Mouse (Mus musculus): ENCODE results near the gene Zw10. TPM values are rescaled to one million over a fixed set of nuclear protein-coding genes. Genes with fewer than 3 reads are reported as not detected.
A peak's percentile ranks its signal among the peaks of the same experiment; 100 is the strongest.

Zw10 gene
- polyA plus RNA-seq (2014; fragmentation: Nextera tagmentation; extraction: Ambion mirVana) = 46.6 and 49.9 TPM in 2 replicates

DNA sequence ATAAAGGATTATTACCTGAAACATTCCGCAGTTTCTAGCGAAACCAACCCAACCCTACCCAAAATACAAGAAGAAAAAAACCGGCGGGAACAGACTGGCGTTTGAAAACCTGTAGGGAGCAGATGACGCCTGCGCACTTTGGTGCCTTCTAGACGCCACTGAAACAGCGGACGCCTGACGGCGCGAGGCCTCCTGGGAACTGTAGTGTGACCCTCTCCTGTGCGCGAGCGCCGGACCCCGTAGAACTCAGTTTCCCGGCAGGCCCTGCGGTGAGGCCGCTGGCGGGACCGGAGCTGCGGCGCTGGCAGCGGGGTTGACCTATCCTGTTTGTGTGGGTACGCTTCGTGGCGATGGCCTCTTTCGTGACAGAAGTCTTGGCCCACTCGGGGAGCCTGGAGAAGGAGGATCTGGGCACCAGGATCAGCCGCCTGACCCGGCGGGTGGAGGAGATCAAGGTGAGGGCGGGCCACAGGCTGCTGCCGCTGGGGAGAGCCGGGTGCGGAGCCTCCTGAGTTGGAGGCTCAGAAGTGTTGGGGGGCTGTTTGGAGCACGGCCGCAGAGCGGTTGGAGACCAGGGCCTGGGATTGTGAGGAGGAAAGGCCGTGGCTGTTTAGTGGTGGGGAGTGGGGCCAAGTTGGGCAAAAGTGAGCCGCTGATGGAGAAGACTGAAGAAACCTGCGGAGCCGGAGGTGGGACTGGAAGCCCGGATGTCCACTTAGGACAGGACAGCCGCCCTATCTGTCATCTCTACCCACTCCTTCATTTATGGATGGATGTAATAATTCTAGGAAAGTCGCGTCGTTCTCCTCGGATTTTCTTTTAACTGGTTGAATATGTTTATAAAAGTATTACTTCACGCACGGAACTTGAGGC lies at the start of gene Zw10:
Gene Zw10 (plus strand): TSS at position 281 of the 873 bp plus-strand sequence.
- H3K27me3 ChIP-seq (ENCODE audit: control insufficient read depth, insufficient read depth, low read length) = no peaks in the 10 kb centered on the region
- peak within 1 kb of the TSS; percentile 75 for H3K9ac ChIP-seq (ENCODE audit: low read length)
- peaks cover 4% of the 10 kb centered on the region; the same call in 1 of the 2 replicates for H3K4me1 ChIP-seq (ENCODE audit: control insufficient read depth, insufficient read depth, low read length)
- DNase-seq (ENCODE audit: low spot score) (peak; percentile 97), ATAC-seq (ENCODE audit: insufficient read depth, low FRiP score, low TSS enrichment) (peak; percentile 99)
- WGBS = under 1% methylated on average over 53 of the region's 53 CpGs
- H3K9me3 ChIP-seq (ENCODE audit: control insufficient read depth, low read length) = no peaks in the 10 kb centered on the region
- no peak within 1 kb of the TSS for H3K27ac ChIP-seq (ENCODE audit: low read depth, low read length)
- H3K4me3 ChIP-seq (ENCODE audit: low read depth, low read length) = peak within 1 kb of the TSS; percentile 76
- peak within 1 kb of the TSS; percentile 55 for H3K4me2 ChIP-seq (ENCODE audit: low read depth)
- H3K36me3 ChIP-seq (ENCODE audit: control insufficient read depth, insufficient read depth, low read length) = no peaks in the 10 kb centered on the region

DNA sequence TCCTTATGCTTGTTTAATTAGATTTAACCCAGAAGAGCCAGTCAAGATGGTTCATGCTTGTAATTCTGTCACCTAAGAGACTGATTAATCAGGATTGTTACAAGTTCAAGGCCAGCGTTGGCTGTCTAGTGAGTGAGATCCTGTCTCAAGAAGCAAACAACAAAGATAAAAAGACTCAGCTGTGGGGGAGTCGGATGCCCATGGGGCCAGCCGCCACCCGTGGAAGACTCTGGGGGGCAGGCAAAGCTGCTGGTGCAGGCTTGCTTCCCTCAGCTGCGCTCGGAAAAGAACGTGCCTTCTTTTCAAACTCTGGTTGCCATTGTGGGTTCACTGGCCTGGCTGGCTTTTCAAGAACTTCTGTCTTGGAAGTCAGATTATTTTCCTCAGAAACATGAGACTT lies 39.6 kb upstream of the Zw10 start:
- Histone ChIP-seq H3K4me2 (ENCODE audit: low read depth) (no peak overlapping the region), H3K4me1 (ENCODE audit: control insufficient read depth, insufficient read depth, low read length) (no peaks in the 10 kb centered on the region), H3K36me3 (ENCODE audit: control insufficient read depth, insufficient read depth, low read length) (peaks cover 8% of the 10 kb centered on the region; the same call in 1 of the 2 replicates), H3K9ac (ENCODE audit: low read length) (no peak overlapping the region), H3K4me3 (ENCODE audit: low read depth, low read length) (no peak overlapping the region), H3K27ac (ENCODE audit: low read depth, low read length) (no peak overlapping the region), H3K9me3 (ENCODE audit: control insufficient read depth, low read length) (no peaks in the 10 kb centered on the region), H3K27me3 (ENCODE audit: control insufficient read depth, insufficient read depth, low read length) (no peaks in the 10 kb centered on the region)
- ATAC-seq (ENCODE audit: insufficient read depth, low FRiP score, low TSS enrichment) (no peak), DNase-seq (ENCODE audit: low spot score) (no peak)
- 78% methylated on average over 7 of the region's 7 CpGs for WGBS

- Histone ChIP-seq H3K4me2 (ENCODE audit: low read depth) (no peak overlapping the region), H3K36me3 (ENCODE audit: control insufficient read depth, insufficient read depth, low read length) (0 out of 2 replicates have a peak, but pooled peaks cover 6% of the 10 kb centered on the region), H3K9me3 (ENCODE audit: control insufficient read depth, low read length) (no peaks in the 10 kb centered on the region), H3K9ac (ENCODE audit: low read length) (no peak overlapping the region), H3K27ac (ENCODE audit: low read depth, low read length) (no peak overlapping the region), H3K27me3 (ENCODE audit: control insufficient read depth, insufficient read depth, low read length) (no peaks in the 10 kb centered on the region), H3K4me3 (ENCODE audit: low read depth, low read length) (no peak overlapping the region), H3K4me1 (ENCODE audit: control insufficient read depth, insufficient read depth, low read length) (no peaks in the 10 kb centered on the region)
- ATAC-seq (ENCODE audit: insufficient read depth, low FRiP score, low TSS enrichment) (no peak), DNase-seq (ENCODE audit: low spot score) (no peak)
- WGBS = 93% methylated on average over 5 of the region's 5 CpGs
Measured at GRCm38 (mm10) chr9:49021289-49021688, 34.1 kb upstream of the Zw10 start.

DNA sequence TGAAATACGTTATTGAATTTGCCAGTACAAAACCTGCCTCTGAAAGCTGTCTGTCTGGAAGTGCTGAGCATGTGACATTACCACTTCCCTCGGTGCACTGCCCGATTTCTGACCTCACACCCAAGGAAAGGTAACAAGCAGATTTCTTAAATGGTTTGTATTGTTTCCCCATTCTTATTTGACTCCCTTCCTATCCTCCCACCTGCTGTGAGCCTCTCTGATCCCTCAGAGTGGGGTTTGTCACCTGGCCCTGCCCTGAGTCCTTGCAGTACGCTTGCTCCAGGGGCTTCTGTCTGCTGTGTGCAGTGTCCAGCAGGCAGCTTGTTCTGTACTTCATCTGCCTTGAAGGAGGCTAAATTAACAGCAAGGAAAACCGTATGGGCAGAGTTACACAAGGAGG lies 31.5 kb upstream of the Zw10 start:
- H3K4me2 ChIP-seq (ENCODE audit: low read depth) = no peak overlapping the region

DNA sequence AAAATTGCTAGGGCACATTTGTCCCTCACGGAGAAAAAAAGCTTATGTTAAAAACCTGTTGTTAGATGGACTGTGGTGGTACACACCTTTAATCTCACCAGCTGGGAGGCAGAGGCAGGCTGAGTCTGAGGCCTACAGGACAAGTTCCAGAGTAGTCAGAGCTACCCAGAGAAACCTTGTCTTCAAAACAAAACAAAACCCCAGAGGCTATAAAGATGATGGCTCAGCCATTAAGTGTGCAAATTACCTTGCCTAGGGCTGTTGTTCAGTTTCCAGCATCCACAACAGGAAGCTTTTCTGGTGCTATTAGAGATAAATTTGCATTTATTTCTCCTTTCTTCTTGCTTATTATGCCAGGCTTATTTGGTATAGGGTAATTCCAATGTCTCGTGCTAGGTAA lies 30.9 kb upstream of the Zw10 start:
- ATAC-seq (ENCODE audit: insufficient read depth, low FRiP score, low TSS enrichment) = no peak
- H3K9me3 ChIP-seq (ENCODE audit: control insufficient read depth, low read length) = no peaks in the 10 kb centered on the region
- no peak overlapping the region for H3K4me2 ChIP-seq (ENCODE audit: low read depth)
- no peak overlapping the region for H3K27ac ChIP-seq (ENCODE audit: low read depth, low read length)
- H3K36me3 ChIP-seq (ENCODE audit: control insufficient read depth, insufficient read depth, low read length) = peaks cover 4% of the 10 kb centered on the region; the same call in 1 of the 2 replicates
- WGBS = 76% methylated on average over 2 of the region's 2 CpGs
- H3K27me3 ChIP-seq (ENCODE audit: control insufficient read depth, insufficient read depth, low read length) = no peaks in the 10 kb centered on the region
- no peak overlapping the region for H3K4me3 ChIP-seq (ENCODE audit: low read depth, low read length)
- H3K4me1 ChIP-seq (ENCODE audit: control insufficient read depth, insufficient read depth, low read length) = no peaks in the 10 kb centered on the region
- no peak for DNase-seq (ENCODE audit: low spot score)
- no peak overlapping the region for H3K9ac ChIP-seq (ENCODE audit: low read length)

More for the DNA sequence above, 31.5 kb upstream of the Zw10 start:
- WGBS = 84% methylated on average over 5 of the region's 5 CpGs
- H3K27me3 ChIP-seq (ENCODE audit: control insufficient read depth, insufficient read depth, low read length) = no peaks in the 10 kb centered on the region
- no peaks in the 10 kb centered on the region for H3K4me1 ChIP-seq (ENCODE audit: control insufficient read depth, insufficient read depth, low read length)
- no peak for DNase-seq (ENCODE audit: low spot score)
- H3K9me3 ChIP-seq (ENCODE audit: control insufficient read depth, low read length) = no peaks in the 10 kb centered on the region
- peaks cover 4% of the 10 kb centered on the region; the same call in 1 of the 2 replicates for H3K36me3 ChIP-seq (ENCODE audit: control insufficient read depth, insufficient read depth, low read length)
- ATAC-seq (ENCODE audit: insufficient read depth, low FRiP score, low TSS enrichment) = no peak
- no peak overlapping the region for H3K4me3 ChIP-seq (ENCODE audit: low read depth, low read length)
- H3K9ac ChIP-seq (ENCODE audit: low read length) = no peak overlapping the region
- H3K27ac ChIP-seq (ENCODE audit: low read depth, low read length) = no peak overlapping the region

- WGBS = 94% methylated on average over 4 of the region's 4 CpGs
- Histone ChIP-seq H3K4me2 (ENCODE audit: low read depth) (no peak overlapping the region), H3K4me3 (ENCODE audit: low read depth, low read length) (no peak overlapping the region), H3K9ac (ENCODE audit: low read length) (no peak overlapping the region), H3K4me1 (ENCODE audit: control insufficient read depth, insufficient read depth, low read length) (no peaks in the 10 kb centered on the region), H3K27ac (ENCODE audit: low read depth, low read length) (no peak overlapping the region), H3K36me3 (ENCODE audit: control insufficient read depth, insufficient read depth, low read length) (peaks cover 11% of the 10 kb centered on the region; the same call in 1 of the 2 replicates), H3K9me3 (ENCODE audit: control insufficient read depth, low read length) (no peaks in the 10 kb centered on the region), H3K27me3 (ENCODE audit: control insufficient read depth, insufficient read depth, low read length) (no peaks in the 10 kb centered on the region)
- ATAC-seq (ENCODE audit: insufficient read depth, low FRiP score, low TSS enrichment) (no peak), DNase-seq (ENCODE audit: low spot score) (no peak)
Measured at GRCm38 (mm10) chr9:49034764-49035163, 20.6 kb upstream of the Zw10 start.

GRCm38 (mm10) chr9:49050901-49051300 lies 4.5 kb upstream of the Zw10 start:
- Histone ChIP-seq H3K4me1 (ENCODE audit: control insufficient read depth, insufficient read depth, low read length) (no peaks in the 10 kb centered on the region), H3K4me2 (ENCODE audit: low read depth) (no peak overlapping the region), H3K9ac (ENCODE audit: low read length) (no peak overlapping the region), H3K27me3 (ENCODE audit: control insufficient read depth, insufficient read depth, low read length) (no peaks in the 10 kb centered on the region), H3K27ac (ENCODE audit: low read depth, low read length) (no peak overlapping the region), H3K9me3 (ENCODE audit: control insufficient read depth, low read length) (no peaks in the 10 kb centered on the region), H3K4me3 (ENCODE audit: low read depth, low read length) (no peak overlapping the region), H3K36me3 (ENCODE audit: control insufficient read depth, insufficient read depth, low read length) (no peaks in the 10 kb centered on the region)
- WGBS = 81% methylated on average over 5 of the region's 5 CpGs
- DNase-seq (ENCODE audit: low spot score) (no peak), ATAC-seq (ENCODE audit: insufficient read depth, low FRiP score, low TSS enrichment) (no peak)

- no peak overlapping the region for H3K9ac ChIP-seq (ENCODE audit: low read length)
- H3K4me1 ChIP-seq (ENCODE audit: control insufficient read depth, insufficient read depth, low read length) = peaks cover 2% of the 10 kb centered on the region; the same call in 1 of the 2 replicates
- no peak for ATAC-seq (ENCODE audit: insufficient read depth, low FRiP score, low TSS enrichment)
- H3K4me2 ChIP-seq (ENCODE audit: low read depth) = no peak overlapping the region
- 18% methylated on average over 5 of the region's 5 CpGs for WGBS
- no peak overlapping the region for H3K4me3 ChIP-seq (ENCODE audit: low read depth, low read length)
- DNase-seq (ENCODE audit: low spot score) = peak; percentile 53
- H3K9me3 ChIP-seq (ENCODE audit: control insufficient read depth, low read length) = no peaks in the 10 kb centered on the region
- H3K27me3 ChIP-seq (ENCODE audit: control insufficient read depth, insufficient read depth, low read length) = no peaks in the 10 kb centered on the region
- H3K36me3 ChIP-seq (ENCODE audit: control insufficient read depth, insufficient read depth, low read length) = no peaks in the 10 kb centered on the region
- H3K27ac ChIP-seq (ENCODE audit: low read depth, low read length) = no peak overlapping the region
Measured at GRCm38 (mm10) chr9:49051349-49051748, 4.1 kb upstream of the Zw10 start.

- no peak overlapping the region for H3K9ac ChIP-seq (ENCODE audit: low read length)
- H3K27ac ChIP-seq (ENCODE audit: low read depth, low read length) = no peak overlapping the region
- no peaks in the 10 kb centered on the region for H3K27me3 ChIP-seq (ENCODE audit: control insufficient read depth, insufficient read depth, low read length)
- no peak overlapping the region for H3K4me3 ChIP-seq (ENCODE audit: low read depth, low read length)
- H3K4me1 ChIP-seq (ENCODE audit: control insufficient read depth, insufficient read depth, low read length) = peaks cover 4% of the 10 kb centered on the region; the same call in 1 of the 2 replicates
- no peak overlapping the region for H3K4me2 ChIP-seq (ENCODE audit: low read depth)
- ATAC-seq (ENCODE audit: insufficient read depth, low FRiP score, low TSS enrichment) = no peak
- WGBS = 79% methylated on average over 3 of the region's 3 CpGs
- no peaks in the 10 kb centered on the region for H3K36me3 ChIP-seq (ENCODE audit: control insufficient read depth, insufficient read depth, low read length)
- no peak for DNase-seq (ENCODE audit: low spot score)
- H3K9me3 ChIP-seq (ENCODE audit: control insufficient read depth, low read length) = no peaks in the 10 kb centered on the region
Measured at GRCm38 (mm10) chr9:49054028-49054427, 1.4 kb upstream of the Zw10 start.

All from neural tube, embryonic 11.5 days (tissue).